Mouse (Mus musculus) T-helper 1 cell (primary cell): Measurements from ENCODE around the gene Enpp1.

ENCODE experiments used
- in situ Hi-C: fragments of 300-600 bp; cut with MboI, MseI; formaldehyde crosslinking; loops from one replicate; pipeline ENCODE4 v1.15.1; 2025; ENCODE audit warnings: high pct_unique_total_duplicates

Gene Enpp1

DNA sequence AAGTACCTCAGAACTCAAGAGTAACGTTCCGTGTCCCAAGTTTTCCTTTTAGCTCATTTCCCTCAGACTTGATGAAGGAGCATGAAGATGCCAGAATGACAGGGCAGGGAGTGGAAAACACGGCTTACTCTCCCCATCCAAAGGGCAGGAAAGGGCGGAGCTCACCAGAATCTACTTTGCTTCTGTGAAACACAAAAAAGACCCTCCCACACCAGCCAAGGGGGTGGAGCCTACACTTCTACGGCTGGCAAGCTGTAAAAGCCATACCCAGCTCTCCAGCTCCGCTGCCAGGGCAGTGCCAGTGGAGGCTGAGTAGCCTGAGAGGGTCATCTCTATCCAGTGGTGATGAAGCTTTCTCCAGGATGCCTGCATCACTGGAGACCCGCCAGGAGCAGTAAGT is 72.4 kb downstream of the Enpp1 start:
- in situ Hi-C loops: loop anchor here (10.0 kb wide), 1 partner anchor 755 kb away; no protein-coding TSS in a partner anchor

DNA sequence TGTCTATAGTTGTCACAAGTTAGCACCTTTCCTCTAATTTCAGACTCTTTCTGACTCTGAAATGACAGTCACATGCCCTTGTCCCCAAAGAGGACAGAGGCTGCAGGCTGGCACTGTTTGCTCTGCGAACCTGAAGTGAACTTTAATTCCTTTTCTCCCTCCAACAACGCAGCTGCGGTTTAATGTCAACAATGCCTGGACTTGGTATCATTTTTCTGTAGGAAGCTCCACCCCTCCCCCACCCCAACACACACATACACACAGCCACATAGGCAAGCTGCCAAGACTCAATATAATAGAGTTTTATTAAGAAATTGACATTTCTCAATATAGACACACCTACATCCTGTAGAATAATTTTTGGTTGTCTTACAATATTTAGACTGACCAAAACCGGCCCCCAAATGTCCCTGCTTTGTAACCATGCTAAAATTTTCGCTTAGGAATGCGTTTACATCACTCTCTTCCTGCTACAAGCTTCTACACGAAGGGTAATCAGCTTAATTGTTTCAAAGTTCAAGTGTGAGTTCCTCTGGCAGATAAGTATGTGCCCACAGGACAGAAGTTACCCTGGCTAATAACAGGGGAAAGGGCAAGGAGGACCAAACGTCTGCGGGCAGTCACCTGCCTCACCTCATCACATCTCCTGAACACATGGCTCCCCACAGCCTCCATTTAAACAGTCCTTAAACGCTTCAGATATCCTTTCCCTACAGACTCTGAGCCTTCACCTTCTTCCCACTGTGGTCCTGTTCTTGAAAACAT is 73.5 kb downstream of the Enpp1 start:
- in situ Hi-C loops: loop anchor here (10.0 kb wide), 1 partner anchor 756 kb away; no protein-coding TSS in a partner anchor

DNA sequence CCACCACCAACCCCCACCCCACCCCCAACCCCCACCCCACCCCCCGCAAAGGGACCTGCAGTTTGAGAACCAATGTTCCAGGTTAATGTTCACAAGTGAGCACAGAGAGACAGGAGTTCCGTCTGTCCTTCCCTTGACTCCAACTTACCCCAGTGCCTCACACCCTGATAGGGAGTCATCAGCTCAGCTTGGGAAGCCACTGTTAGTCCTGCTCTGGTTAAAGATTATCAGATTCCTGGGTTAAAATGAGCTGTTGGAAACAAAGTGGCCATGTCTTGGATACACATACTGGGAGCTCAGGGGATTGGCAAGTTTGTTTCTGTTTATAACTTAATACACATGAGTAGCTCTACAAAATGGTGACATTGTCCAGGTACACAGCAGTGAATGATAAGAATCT is 75.0 kb downstream of the Enpp1 start:
- in situ Hi-C loops: loop anchor here (10.0 kb wide), 1 partner anchor 758 kb away; no protein-coding TSS in a partner anchor

DNA sequence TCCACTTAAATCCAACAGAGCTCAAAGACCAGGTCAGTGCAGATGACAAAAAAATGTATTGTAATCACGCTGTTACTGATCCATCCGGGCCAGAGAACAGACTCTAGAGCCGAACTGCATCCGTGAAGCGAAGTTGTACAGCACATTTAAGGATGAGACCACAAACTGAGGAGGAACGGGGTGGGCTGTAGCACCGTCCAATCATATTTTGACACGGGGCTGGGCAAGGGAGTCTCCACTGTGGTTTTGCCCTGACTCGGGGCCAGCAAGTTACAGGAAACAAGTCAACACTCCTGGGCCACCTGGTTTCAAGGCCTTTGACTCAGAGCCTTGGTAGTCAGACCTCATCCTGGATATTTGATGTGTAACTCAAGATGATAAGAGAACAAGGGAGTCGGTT is 76.1 kb downstream of the Enpp1 start:
- in situ Hi-C loops: loop anchor here (10.0 kb wide), 1 partner anchor 759 kb away; no protein-coding TSS in a partner anchor

DNA sequence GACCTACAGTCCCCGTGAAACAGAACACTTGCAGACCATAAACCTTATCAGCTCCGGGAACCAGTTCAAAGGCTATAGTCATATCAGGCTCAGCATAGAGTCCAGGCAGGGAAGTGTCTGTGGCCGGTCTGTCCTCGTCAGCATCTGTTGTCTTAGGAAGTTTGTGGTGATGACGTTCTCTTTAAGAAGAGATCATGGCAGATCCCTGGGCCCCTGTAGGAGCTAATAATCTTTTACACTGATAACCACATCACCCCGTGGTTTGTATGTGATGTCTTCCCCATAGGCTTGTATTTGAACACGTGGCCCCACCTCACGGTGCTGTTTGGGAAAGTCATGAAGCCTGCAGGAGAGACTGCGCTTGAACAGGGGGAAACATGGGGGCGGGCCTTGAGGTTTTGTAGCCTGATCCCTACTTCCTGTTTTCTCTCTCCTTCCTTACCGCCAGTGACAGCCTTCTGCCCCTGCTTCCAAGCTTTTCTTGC is 76.6 kb downstream of the Enpp1 start:
- in situ Hi-C loops: loop anchor here (10.0 kb wide), 1 partner anchor 759 kb away; no protein-coding TSS in a partner anchor

DNA sequence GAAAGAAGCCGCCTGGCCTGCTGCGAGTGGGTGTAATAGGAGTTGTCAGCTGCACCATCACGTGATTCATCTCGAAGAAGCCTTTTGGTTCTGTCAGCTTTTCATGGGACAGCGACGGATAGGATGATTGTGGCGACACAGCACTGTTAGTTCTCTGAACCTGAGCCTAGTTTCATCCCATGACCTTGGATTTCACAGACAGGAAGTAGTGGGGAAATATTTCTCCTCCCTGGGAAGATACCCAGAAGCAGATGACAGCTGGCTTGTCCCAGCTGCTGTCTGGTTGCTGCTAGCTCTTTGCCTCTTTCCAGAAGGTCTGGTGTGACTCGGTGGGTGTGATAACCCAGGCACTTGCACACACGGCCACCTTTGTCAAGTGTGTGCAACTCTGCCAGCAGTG is 77.7 kb downstream of the Enpp1 start:
- in situ Hi-C loops: loop anchor here (10.0 kb wide), 1 partner anchor 761 kb away; no protein-coding TSS in a partner anchor

DNA sequence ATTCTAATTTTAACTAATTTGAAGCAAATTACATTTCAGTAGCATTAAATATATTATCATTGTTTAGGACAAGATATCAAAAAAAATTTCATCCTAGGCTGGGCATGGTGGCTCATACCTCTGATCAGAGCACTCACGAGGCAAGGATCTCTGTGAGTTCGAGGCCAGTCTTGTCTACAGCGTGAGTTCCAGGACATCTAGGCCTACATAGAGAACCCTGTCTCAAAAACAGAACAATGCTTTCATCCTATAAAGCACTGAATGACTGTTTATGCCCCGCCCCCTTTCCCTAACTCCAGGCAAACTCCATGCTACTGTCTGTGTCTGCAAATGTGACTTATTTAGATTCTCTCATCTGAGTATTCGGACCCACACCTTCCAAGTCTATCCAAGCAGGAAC is 80.8 kb downstream of the Enpp1 start:
- in situ Hi-C loops: loop anchor here (10.0 kb wide), 1 partner anchor 764 kb away; no protein-coding TSS in a partner anchor

DNA sequence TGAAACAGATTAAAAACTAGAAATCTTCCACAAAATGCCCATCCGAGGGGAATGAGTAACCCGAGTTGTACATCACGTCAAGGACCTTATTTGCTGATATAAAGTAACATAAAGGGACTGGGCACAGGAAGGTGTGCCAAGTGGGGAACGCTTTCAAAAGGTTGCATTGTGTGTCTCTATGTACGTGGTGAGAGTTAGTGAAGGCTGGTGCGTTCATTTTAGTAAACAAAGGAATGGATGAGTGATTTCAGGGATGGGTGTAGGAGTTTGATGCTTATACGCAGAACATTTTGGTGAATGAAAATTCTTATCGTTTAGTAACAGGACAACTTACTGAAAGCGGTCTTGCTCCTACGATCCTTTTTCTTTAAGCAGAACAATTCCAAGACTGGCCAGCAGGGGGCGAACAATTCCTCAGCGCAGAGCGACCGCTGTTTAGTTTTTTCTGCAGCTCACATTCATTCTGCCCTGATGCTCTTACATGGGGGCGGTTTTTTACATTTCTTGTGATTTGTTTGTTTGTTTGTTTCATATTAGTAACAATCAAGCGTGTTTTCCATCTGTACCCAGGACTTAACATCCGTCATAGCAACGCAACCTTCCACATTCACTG is 81.4 kb downstream of the Enpp1 start:
- in situ Hi-C loops: loop anchor here (10.0 kb wide), 1 partner anchor 764 kb away; no protein-coding TSS in a partner anchor

DNA sequence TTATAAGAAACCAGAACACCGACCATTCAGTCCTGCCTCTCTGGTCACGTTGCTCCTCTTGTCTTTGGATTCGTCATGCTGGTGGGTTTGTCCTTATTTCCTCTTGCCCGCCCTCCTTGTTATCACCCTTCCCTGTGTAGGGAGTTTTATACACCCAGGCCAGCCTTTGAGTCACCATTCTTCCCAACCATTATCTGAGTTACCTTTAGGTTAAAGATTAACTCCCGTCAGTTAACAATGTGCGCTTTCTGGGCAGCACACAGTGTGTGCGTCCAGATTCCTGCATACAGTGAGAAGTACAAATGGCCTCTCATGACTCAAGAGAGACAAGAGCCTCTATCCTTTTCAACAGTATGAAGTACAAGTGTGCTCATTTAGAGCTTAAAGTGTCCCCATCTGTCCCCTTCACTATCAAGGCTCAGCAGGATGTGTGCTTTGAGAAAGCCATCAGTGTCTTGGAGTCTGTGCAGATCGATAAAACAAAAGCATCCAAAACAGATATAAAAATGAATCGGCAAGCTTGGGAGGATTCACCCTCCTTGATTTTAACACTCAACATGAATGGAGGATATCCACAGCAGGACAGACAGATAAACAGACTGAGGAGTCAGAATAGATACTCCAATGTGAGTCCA is 82.8 kb downstream of the Enpp1 start:
- in situ Hi-C loops: loop anchor here (10.0 kb wide), 1 partner anchor 224 kb away; no protein-coding TSS in a partner anchor

DNA sequence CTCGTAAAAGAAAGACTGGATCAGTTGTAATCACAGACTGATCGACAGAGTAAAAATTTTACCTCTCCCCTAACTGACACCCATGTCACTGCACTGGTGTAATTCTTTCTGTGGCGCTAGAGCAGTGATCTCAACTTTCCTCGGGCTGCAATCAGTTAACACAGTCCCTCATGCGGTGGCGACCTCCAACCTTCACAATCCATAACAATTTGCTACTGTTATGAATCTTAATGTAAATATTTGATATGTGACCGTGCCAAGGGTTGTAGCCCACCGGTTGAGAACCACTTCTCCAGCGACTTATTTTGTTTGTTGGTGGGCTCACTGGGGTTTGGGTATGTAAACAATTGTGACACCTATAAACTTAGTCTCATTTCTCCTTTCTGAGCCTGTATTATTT is 83.5 kb downstream of the Enpp1 start:
- in situ Hi-C loops: loop anchor here (10.0 kb wide), 1 partner anchor 224 kb away; no protein-coding TSS in a partner anchor

DNA sequence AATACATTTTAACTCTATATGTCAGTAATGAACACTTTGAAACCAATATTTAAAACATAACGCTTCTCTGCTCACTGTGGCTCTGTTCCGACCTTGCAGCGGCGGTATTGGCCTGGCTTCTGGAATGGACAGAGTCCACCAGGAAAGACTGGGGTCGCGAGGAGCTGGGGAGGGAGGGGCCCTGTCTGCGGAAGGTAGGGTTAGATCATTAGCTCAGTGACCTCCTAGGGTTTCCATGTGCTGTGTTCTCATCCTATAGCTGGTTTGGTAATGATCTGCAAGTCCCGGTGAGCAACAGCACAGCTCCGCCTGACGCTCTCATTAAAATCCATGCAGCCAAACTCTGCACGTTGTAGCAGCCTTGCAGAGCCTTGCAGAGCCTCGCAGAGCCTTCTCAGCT is 84.7 kb downstream of the Enpp1 start:
- in situ Hi-C loops: loop anchor here (10.0 kb wide), 1 partner anchor 222 kb away; no protein-coding TSS in a partner anchor

DNA sequence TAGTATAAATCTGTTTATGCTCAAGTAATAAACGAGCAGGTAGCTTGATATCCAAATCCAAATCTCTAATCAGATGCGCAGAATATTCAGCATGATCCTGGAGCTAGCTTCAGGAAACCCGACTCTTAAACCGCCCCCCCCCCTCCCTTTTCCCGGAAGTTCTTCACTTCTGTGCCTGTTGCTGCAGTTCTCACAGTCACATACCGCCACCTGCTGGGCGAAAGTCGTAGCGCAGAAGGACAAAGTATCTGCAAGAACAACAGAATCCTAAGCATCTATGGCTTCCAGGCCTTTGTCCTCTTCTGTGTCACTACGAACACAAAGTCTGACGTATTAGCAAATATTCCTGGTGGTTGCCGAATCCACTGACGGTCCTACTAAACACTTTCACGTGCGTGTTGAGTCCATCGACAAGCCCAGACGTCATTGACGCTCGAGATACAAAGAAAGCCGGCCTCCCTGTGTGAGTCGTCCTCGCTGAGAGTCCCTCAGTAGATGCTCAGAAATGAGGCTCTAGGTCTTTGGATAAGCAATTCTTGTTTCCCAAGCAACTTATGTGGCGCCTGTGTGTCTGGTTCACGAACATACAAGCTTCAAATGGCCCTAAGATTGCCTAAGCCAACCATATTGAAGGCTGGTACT is 86.8 kb downstream of the Enpp1 start:
- in situ Hi-C loops: loop anchor here (10.0 kb wide), 1 partner anchor 220 kb away; no protein-coding TSS in a partner anchor

DNA sequence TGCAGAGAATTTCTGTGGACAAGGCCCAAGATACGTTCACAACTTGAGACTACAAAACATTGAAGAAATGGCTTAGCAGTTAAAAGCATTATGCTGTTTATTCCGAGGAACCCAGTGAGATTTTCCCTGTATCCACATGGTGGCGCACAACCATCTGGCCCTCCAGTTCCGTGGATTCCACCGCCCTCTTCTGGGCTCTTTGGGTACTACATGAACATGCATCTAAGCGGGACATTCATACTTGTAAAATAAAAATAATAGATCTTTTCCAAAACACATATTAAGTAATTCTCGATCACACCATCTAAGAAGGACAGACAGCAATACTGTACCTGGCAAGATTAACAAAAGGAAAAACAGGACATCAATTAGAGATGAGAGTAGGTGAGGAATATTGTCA is 89.4 kb downstream of the Enpp1 start:
- in situ Hi-C loops: loop anchor here (10.0 kb wide), 1 partner anchor 218 kb away; no protein-coding TSS in a partner anchor

DNA sequence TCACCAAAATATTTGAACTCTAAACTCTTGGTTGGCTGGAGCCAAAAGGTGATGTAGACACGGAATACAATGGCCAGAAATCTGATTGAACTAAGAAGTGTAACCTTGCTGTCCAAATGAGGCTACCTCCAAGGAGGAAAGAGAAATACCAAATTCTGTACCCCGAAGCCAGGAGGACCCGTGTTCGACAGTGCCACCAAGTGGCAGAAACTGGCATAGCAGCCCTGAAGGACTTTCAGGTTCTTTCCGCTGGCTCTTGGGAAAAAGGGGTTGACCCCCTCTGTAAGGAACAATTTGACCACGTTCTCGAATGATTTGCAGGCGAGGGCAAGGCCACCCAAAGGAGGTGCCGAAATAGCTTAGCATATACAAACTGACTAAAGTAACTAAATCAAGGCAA is 90.4 kb downstream of the Enpp1 start:
- in situ Hi-C loops: loop anchor here (10.0 kb wide), 1 partner anchor 217 kb away; no protein-coding TSS in a partner anchor

DNA sequence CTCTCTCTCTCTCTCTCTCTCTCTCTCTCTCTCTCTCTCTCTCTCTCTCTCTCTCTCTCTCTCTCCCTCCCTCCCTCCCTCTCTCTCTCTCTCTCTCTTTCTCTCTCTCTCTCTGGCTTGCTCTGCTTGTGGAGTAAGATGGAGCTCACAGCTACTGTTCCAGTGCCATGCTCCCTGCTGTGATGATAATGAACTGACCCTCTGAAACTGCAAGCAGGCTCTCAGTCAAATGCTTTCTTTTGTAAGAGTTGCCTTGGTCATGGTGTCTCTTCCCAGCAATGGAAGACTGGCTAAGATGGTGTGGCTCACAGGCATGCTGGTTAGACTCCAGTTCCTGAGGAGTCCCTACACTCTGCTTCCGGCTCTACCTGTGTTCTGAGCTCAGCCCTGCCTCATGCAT is 95.4 kb downstream of the Enpp1 start:
- in situ Hi-C loops: loop anchor here (10.0 kb wide), 1 partner anchor 1648 kb away; no protein-coding TSS in a partner anchor

DNA sequence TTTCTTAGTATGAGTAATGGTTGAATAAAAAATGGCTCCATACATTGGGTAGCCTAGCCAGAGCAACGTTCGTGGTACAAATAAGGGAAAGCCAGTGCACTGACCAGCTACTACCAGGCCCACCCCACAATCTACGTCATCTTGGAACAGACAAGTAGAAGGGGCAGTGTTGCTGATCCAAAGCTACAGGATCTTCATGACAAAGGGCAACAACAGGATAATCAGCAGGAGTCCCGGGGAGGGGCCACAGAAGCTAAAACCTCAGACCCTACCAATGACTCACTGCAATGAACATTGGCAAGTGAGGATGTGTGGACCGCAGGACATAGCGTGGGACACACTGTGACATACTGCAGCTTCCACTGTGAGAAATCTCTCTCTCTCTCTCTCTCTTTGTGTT is 96.2 kb downstream of the Enpp1 start:
- in situ Hi-C loops: loop anchor here (10.0 kb wide), 1 partner anchor 1649 kb away; no protein-coding TSS in a partner anchor

DNA sequence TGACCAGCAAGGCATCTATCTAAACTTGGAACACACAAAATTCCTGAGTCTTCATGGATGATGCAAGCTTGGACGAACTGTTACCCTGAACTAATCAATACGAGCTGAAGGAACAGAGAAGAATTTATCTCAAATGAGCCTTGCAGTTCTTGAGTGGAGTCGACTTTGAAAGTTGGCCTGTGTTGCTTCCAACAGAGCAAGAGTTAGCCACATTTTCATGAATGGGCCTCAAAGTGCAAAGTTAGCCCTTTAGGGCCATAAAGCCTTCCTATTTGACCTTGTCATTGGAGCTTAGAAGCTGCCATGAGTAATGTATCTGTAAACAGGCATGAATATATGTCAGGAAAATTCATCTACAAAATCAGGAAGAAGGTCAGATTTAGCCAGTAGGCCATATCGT is 97.2 kb downstream of the Enpp1 start:
- in situ Hi-C loops: loop anchor here (10.0 kb wide), 1 partner anchor 1650 kb away; no protein-coding TSS in a partner anchor

DNA sequence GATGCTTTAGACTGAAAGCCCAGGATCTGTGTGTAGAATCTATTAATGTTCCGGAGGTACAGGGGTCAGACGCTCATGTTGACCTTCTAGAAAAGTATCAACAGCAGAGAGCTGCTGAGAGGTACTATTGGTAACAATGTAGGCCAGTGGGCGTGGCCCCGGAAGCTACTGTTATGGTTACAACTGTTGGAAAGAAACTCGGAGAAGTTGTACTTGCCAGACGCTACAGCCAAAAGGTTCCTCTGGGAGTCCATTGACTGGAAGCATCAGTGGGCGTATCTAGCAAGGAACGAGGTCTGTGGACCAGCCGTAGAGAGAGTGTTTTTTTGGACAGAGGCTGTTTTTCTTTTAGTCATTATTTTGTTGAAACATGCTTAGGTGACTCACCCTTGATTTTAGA is 102.2 kb downstream of the Enpp1 start:
- in situ Hi-C loops: loop anchor here (10.0 kb wide), 1 partner anchor 1655 kb away; no protein-coding TSS in a partner anchor

DNA sequence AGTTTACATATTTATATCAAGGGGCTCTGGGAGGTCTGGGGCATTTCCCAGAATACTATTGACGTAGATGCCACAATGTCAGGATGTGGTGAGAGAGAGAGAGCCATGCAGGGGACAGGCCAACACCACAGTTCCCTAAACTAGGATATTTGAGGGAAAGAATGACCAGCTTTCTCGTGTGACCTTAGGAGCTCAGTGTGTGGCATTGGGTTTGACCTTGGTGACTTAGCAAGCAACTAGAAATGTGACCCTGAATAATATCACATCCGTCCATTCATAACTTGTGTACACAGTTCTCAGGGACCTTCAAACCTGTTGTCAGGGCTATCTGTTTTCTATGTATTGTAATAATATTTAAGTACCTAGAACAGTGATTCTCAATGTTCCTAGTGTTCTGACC is 102.8 kb downstream of the Enpp1 start:
- in situ Hi-C loops: no loop called here

DNA sequence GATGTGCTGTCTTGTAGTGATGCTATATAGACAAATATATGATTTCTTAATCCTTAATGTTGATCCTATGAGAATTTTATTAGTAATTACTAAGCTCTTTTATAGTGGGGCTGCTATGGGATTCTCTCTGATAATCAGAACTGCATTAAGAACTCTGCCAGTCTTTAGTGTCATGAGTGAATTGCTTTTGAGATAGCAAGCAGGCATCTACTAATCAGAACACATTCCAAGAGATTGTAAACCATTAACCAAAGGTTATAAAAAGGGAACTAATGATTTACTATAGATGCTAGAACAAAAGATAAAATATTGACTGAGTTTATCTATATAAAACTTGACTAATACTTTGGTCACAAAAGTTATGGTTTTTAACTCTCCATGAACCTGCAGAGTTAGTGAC is 108.2 kb downstream of the Enpp1 start:
- in situ Hi-C loops: no loop called here

DNA sequence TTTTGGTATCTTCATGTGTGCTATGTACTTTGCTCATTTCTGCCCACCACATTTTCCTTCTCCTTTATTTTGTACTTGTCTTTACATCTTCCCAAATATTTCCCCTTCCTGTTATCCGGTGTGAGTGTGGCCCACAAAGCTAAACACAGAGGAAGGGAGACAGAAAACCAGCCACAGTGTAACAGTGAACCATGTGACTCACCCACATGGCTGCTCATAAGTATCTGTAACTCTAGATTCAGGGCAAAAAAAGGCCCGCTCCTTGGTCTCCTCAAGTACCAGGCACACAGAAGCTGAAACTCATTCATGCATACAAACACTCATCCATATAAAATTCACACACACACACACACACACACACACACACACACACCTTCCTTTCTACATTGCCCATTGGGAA is 108.9 kb downstream of the Enpp1 start:
- in situ Hi-C loops: no loop called here
